Mouse (Mus musculus): ENCODE measurements at regions not wholly inside any gene's neighbourhood (a gene's known extent, or its start where the extent isn't known, plus 50 kb on each side); places are given as distances from the start of the nearest gene placed in this dataset.

GRCm38 (mm10) chr6:116767738-116768522 is 51.2 kb upstream of the Tmem72 start:
- no peak for TF ChIP-seq GATA4 (IDR thresholded peaks at IDR 0.05; ENCODE audit: insufficient replicate concordance, low read length)

GRCm38 (mm10) chr6:116774954-116775675 is 58.4 kb upstream of the Tmem72 start:
- TF ChIP-seq GATA4 (IDR thresholded peaks at IDR 0.05; ENCODE audit: insufficient replicate concordance, low read length): no peak

GRCm38 (mm10) chr6:116786553-116787335 is 70.0 kb upstream of the Tmem72 start:
- no peak for TF ChIP-seq GATA4 (IDR thresholded peaks at IDR 0.05; ENCODE audit: insufficient replicate concordance, low read length)

- no peak for TF ChIP-seq GATA4 (IDR thresholded peaks at IDR 0.05; ENCODE audit: insufficient replicate concordance, low read length)
Observed at GRCm38 (mm10) chr6:116793321-116793960, 76.7 kb upstream of the Tmem72 start.

- no peak for TF ChIP-seq GATA4 (IDR thresholded peaks at IDR 0.05; ENCODE audit: insufficient replicate concordance, low read length)
Observed at GRCm38 (mm10) chr6:116793961-116794336, 77.2 kb upstream of the Tmem72 start.

GRCm38 (mm10) chr6:116821215-116821912 is 104.7 kb upstream of the Tmem72 start:
- no peak for TF ChIP-seq GATA4 (IDR thresholded peaks at IDR 0.05; ENCODE audit: insufficient replicate concordance, low read length)

GRCm38 (mm10) chr6:116822605-116823004 is 105.9 kb upstream of the Tmem72 start:
- TF ChIP-seq GATA4 (IDR thresholded peaks at IDR 0.05; ENCODE audit: insufficient replicate concordance, low read length): no peak

- TF ChIP-seq GATA4 (IDR thresholded peaks at IDR 0.05; ENCODE audit: insufficient replicate concordance, low read length): no peak
Observed at GRCm38 (mm10) chr6:116825628-116826027, 108.9 kb upstream of the Tmem72 start.

- no peak for TF ChIP-seq GATA4 (IDR thresholded peaks at IDR 0.05; ENCODE audit: insufficient replicate concordance, low read length)
Observed at GRCm38 (mm10) chr6:116829341-116829740, 112.6 kb upstream of the Tmem72 start.

GRCm38 (mm10) chr6:116845990-116846862 is 129.5 kb upstream of the Tmem72 start:
- TF ChIP-seq GATA4 (IDR thresholded peaks at IDR 0.05; ENCODE audit: insufficient replicate concordance, low read length): no peak

- TF ChIP-seq GATA4 (IDR thresholded peaks at IDR 0.05; ENCODE audit: insufficient replicate concordance, low read length): no peak
Observed at GRCm38 (mm10) chr6:116848538-116849093, 131.9 kb upstream of the Tmem72 start.

- no peak for TF ChIP-seq GATA4 (IDR thresholded peaks at IDR 0.05; ENCODE audit: insufficient replicate concordance, low read length)
Observed at GRCm38 (mm10) chr6:116854029-116854428, 137.3 kb upstream of the Tmem72 start.

- TF ChIP-seq GATA4 (IDR thresholded peaks at IDR 0.05; ENCODE audit: insufficient replicate concordance, low read length): no peak
Observed at GRCm38 (mm10) chr6:116856093-116856492, 139.4 kb upstream of the Tmem72 start.
